In the genomic region with DNA sequence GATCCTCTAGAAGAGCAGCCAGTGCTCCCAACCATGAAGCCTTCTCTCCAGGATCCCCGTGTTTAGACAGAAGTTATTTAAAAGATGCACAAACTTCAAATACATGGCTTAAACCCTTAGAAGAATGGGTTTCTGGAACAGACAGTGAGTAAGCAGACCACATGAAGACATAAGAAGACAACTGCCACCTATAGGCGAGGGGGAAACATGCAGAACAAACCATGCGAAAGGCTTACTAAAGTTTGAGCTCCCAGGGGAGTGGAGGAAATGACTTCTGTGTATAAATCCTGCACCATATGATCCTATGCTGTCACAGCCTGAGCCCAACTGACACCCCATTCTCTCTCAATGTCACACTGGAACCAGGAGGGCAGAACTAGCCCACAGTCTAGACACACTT, we compare ENCODE assay signal across 10 mouse cellular contexts.
DNase-seq lines count a peak whose midpoint lies in the region; ATAC-seq and TF ChIP-seq lines count a peak whose summit lies in the region.
"Had no signal": no experiment of that assay in that cellular context is flagged by ENCODE, and none has a peak within 500 bp of the region (broad histone marks: within the 10 kb centered on the region; RNA-seq: fewer than 3 reads in every experiment).

No protein-coding gene starts in this region.

- no peak overlapping the region for H3K4me3 ChIP-seq in layer of hippocampus, adult 2 months
- H3K4me3 ChIP-seq: heart, embryonic 15.5 days; neural tube, embryonic 13.5 days had no signal

- peak; percentile 20 for DNase-seq in CD4-positive, CD25-positive, alpha-beta regulatory T cell, adult 2 months (ENCODE audit: low read depth, low spot score)
- no peak for DNase-seq in layer of hippocampus, adult 2 months (ENCODE audit: low spot score in 2 of 2)
- no peak for DNase-seq in layer of hippocampus, postnatal 36 days
- peak; percentile 51 for DNase-seq in embryo, embryonic 11 days
- no peak for DNase-seq in cerebellum, adult 9-11 months
- DNase-seq in urinary bladder, postnatal 25 days (ENCODE audit: low spot score): no peak

- ATAC-seq in CD4-positive, CD25-positive, alpha-beta regulatory T cell, adult 4 months: no peak
- ATAC-seq in neutrophil, adult 5-6 weeks (ENCODE audit: extremely low read depth, insufficient number of reproducible peaks, low FRiP score, poor library complexity, severe bottlenecking): peak; percentile 48; the same call in 1 of the 2 replicates

- no peak overlapping the region for H3K27ac ChIP-seq in layer of hippocampus, adult 2 months
- H3K27ac ChIP-seq: heart, embryonic 15.5 days; neural tube, embryonic 13.5 days had no signal

- TF ChIP-seq CTCF in layer of hippocampus, adult 2 months (conservative IDR thresholded peaks at IDR 0.05): peak; percentile 70

Comparison
In these comparisons a context has a peak if more than half of its experiments do, and no peak if none do; other contexts are left out.
1. DNase-seq: peak in CD4-positive, CD25-positive, alpha-beta regulatory T cell, adult 2 months (single experiment) and embryo, embryonic 11 days (single experiment); none in layer of hippocampus, adult 2 months (0 of 2), layer of hippocampus, postnatal 36 days (0 of 2), cerebellum, adult 9-11 months (single experiment) and urinary bladder, postnatal 25 days (single experiment).